Mouse (Mus musculus): ENCODE measurements at regions not wholly inside any gene's neighbourhood (a gene's known extent, or its start where the extent isn't known, plus 50 kb on each side); places are given as distances from the start of the nearest gene placed in this dataset.

- DNase-seq (ENCODE audit: extremely low read depth, low read depth, low spot score) = no peak
These were observed 475.3 kb downstream of the Nedd1 start for GRCm38 (mm10) chr10:92246785-92247448.

GRCm38 (mm10) chr10:92242714-92243440, 479.3 kb downstream of the Nedd1 start:
- no peak for DNase-seq (ENCODE audit: extremely low read depth, low read depth, low spot score)

GRCm38 (mm10) chr10:92237881-92238280, 484.3 kb downstream of the Nedd1 start:
- DNase-seq (ENCODE audit: extremely low read depth, low read depth, low spot score) = no peak

- DNase-seq (ENCODE audit: extremely low read depth, low read depth, low spot score) = no peak
These were observed 490.1 kb downstream of the Nedd1 start for GRCm38 (mm10) chr10:92232081-92232480.

GRCm38 (mm10) chr10:92225818-92226217, 496.4 kb downstream of the Nedd1 start:
- peak; percentile 8 for DNase-seq (ENCODE audit: extremely low read depth, low read depth, low spot score)

GRCm38 (mm10) chr10:92225071-92225470, 497.1 kb downstream of the Nedd1 start:
- DNase-seq (ENCODE audit: extremely low read depth, low read depth, low spot score) = no peak

- DNase-seq (ENCODE audit: extremely low read depth, low read depth, low spot score) = no peak
These were observed 502.9 kb downstream of the Nedd1 start for GRCm38 (mm10) chr10:92219310-92219709.

GRCm38 (mm10) chr10:92170856-92171255, 551.4 kb downstream of the Nedd1 start:
- no peak for DNase-seq (ENCODE audit: extremely low read depth, low read depth, low spot score)

GRCm38 (mm10) chr10:92166057-92166456, 556.2 kb downstream of the Nedd1 start:
- DNase-seq (ENCODE audit: extremely low read depth, low read depth, low spot score) = no peak

- no peak for DNase-seq (ENCODE audit: extremely low read depth, low read depth, low spot score)
These were observed 557.2 kb downstream of the Nedd1 start for GRCm38 (mm10) chr10:92164991-92165390.

GRCm38 (mm10) chr10:92164648-92164960, 557.6 kb downstream of the Nedd1 start:
- DNase-seq (ENCODE audit: extremely low read depth, low read depth, low spot score) = no peak

GRCm38 (mm10) chr10:92163851-92164647, 558.2 kb downstream of the Nedd1 start:
- no peak for DNase-seq (ENCODE audit: extremely low read depth, low read depth, low spot score)

GRCm38 (mm10) chr10:92163071-92163504, 559.1 kb downstream of the Nedd1 start:
- DNase-seq (ENCODE audit: extremely low read depth, low read depth, low spot score) = no peak

GRCm38 (mm10) chr10:92162473-92163011, 559.7 kb downstream of the Nedd1 start:
- no peak for DNase-seq (ENCODE audit: extremely low read depth, low read depth, low spot score)

GRCm38 (mm10) chr10:92161501-92161900, 560.7 kb downstream of the Nedd1 start:
- DNase-seq (ENCODE audit: extremely low read depth, low read depth, low spot score) = no peak

GRCm38 (mm10) chr10:92146263-92146662, 576.0 kb downstream of the Nedd1 start:
- DNase-seq (ENCODE audit: extremely low read depth, low read depth, low spot score) = no peak

- no peak for DNase-seq (ENCODE audit: extremely low read depth, low read depth, low spot score)
These were observed 586.7 kb downstream of the Nedd1 start for GRCm38 (mm10) chr10:92135521-92135920.

GRCm38 (mm10) chr10:92112790-92113189, 609.4 kb downstream of the Nedd1 start:
- DNase-seq (ENCODE audit: extremely low read depth, low read depth, low spot score) = no peak

- no peak for DNase-seq (ENCODE audit: extremely low read depth, low read depth, low spot score)
These were observed 615.9 kb downstream of the Nedd1 start for GRCm38 (mm10) chr10:92106331-92106730.

GRCm38 (mm10) chr10:92103887-92104286, 618.3 kb downstream of the Nedd1 start:
- DNase-seq (ENCODE audit: extremely low read depth, low read depth, low spot score) = no peak

- no peak for DNase-seq (ENCODE audit: extremely low read depth, low read depth, low spot score)
These were observed 619.5 kb downstream of the Nedd1 start for GRCm38 (mm10) chr10:92102755-92103154.

- DNase-seq (ENCODE audit: extremely low read depth, low read depth, low spot score) = no peak
These were observed 624.7 kb downstream of the Nedd1 start for GRCm38 (mm10) chr10:92097562-92097961.
